Mouse (Mus musculus) intestine, embryonic 14.5 days (tissue): ENCODE results near the gene Pink1. TPM values are rescaled to one million over a fixed set of nuclear protein-coding genes. Genes with fewer than 3 reads are reported as not detected.

ENCODE experiments used
- ATAC-seq: fragments of 200-750 bp; cut with Nextera tagmentation; replicated peaks from 2 replicates; pipeline ENCODE4 v1.8.0; 2017; ENCODE audit warnings: low read depth, moderate number of reproducible peaks, moderate TSS enrichment, moderate library complexity; ENCODE audit not compliant: low FRiP score, low TSS enrichment
- DNase-seq: peaks from one replicate; pipeline ENCODE4 v3.0.0-alpha.2; 2018; ENCODE audit warnings: low spot score
- H3K27ac ChIP-seq: fragments of 300-500 bp; sonication (generic); 2 replicates; pipeline ENCODE4 v1.5.1; 2014; ENCODE audit warnings: low read depth, mild to moderate bottlenecking, control low read depth
- H3K27me3 ChIP-seq: fragments of 300-500 bp; sonication (generic); replicated peaks from 2 replicates; pipeline ENCODE4 v1.6.1; 2014; ENCODE audit warnings: low read length, control low read depth; ENCODE audit not compliant: control insufficient read depth, insufficient read depth
- H3K36me3 ChIP-seq: fragments of 300-500 bp; sonication (generic); 2 replicates; pipeline ENCODE4 v1.6.1; 2014; ENCODE audit warnings: low read length, control low read depth; ENCODE audit not compliant: control insufficient read depth, insufficient read depth
- H3K4me1 ChIP-seq: fragments of 300-500 bp; sonication (generic); replicated peaks from 2 replicates; pipeline ENCODE4 v1.6.1; 2014; ENCODE audit warnings: low read length, control low read depth, mixed read lengths; ENCODE audit not compliant: control insufficient read depth, insufficient read depth
- H3K4me2 ChIP-seq: fragments of 300-500 bp; sonication (generic); 2 replicates; pipeline ENCODE4 v1.6.1; 2014; ENCODE audit warnings: low read length
- H3K4me3 ChIP-seq: fragments of 300-500 bp; sonication (generic); 2 replicates; pipeline ENCODE4 v1.5.1; 2014; ENCODE audit warnings: low read depth, low read length, control low read depth, mixed read lengths
- H3K9ac ChIP-seq: fragments of 300-500 bp; sonication (generic); 2 replicates; pipeline ENCODE4 v1.6.1; 2014; ENCODE audit warnings: mild to moderate bottlenecking, low read length
- H3K9me3 ChIP-seq: fragments of 300-500 bp; sonication (generic); 2 replicates; pipeline ENCODE4 v1.6.1; 2016; ENCODE audit warnings: low read length, control low read depth; ENCODE audit not compliant: control insufficient read depth
- WGBS: fragments of 180-500 bp; shearing (Covaris S2); extraction: QIAGEN DNeasy Blood & Tissue Kit; methylation state at CpG from one replicate; pipeline ENCODE4 v1.1.7; 2014; 5-methylcytosine and 5-hydroxymethylcytosine counted together
- polyA plus RNA-seq: library from polyadenylated mRNA; unstranded; fragments of >200 nt; fragmentation: Nextera tagmentation; extraction: Ambion mirVana; gene quantifications from 2 replicates; pipeline ENCODE4 v1.2.1, GENCODE M21; 2014

Pink1 gene
- polyA plus RNA-seq, 1 experiment from 2014 or later = 20.5 TPM

DNA sequence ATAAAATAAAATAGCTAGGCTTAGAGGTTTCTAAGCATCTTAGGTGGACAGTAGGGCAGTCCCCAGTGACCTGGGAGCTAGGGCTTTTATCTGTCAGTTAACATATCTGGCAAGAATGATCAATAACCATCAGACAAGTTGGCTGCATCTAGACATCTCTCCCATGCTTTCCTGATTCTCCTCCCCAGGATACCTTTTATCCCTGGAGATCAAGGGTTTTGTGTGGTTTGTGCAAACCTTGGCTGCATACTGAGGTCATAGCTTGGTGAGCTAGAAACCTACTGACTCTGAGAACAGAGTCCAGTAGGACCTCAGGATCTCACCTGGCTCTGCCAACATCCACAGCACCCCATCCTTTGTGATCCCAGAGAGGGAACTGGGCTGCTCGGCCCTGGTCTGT is 21.2 kb upstream of the Pink1 start:
- 77% methylated on average over 1 of the region's 1 CpGs for WGBS
- Histone ChIP-seq H3K9me3 (no peaks in the 10 kb centered on the region), H3K27ac (no peak overlapping the region), H3K4me1 (peaks cover 2% of the 10 kb centered on the region; the same call in 1 of the 2 replicates), H3K36me3 (no peaks in the 10 kb centered on the region), H3K9ac (no peak overlapping the region), H3K4me2 (no peak overlapping the region), H3K4me3 (no peak overlapping the region), H3K27me3 (no peaks in the 10 kb centered on the region)
- DNase-seq (no peak), ATAC-seq (no peak)

DNA sequence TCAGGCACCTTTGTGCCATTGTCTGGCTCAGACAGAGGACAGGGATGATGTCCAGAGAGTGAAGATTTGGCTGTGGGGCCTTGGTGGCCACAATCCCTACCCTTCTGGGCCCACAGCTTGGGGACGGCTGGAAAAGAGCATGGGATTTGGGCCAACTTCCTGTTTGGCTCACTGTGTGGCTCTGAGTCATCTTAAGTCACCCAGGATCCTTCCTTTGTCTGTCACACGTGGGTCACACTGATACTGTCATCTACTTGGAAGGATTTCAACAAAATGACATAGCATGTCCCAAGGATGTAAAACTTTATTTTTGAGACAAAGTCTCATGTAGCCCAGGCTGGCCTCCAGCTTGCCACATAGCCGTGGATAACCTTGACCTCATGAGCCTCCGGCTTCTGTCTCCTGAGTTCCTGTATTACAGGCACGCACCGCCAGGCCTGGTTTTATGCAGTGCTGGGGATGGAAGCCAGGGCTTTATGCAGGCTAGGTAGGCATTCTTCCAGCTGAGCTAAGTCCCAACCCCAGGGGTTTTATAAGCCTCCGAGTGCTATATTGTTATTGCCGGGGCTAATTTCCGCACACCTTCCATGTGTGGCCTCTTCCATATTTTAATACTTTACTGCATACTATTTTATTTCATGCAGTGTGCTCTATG is 18.9 kb upstream of the Pink1 start:
- no peaks in the 10 kb centered on the region for H3K27me3 ChIP-seq
- WGBS = 81% methylated on average over 9 of the region's 9 CpGs

DNA sequence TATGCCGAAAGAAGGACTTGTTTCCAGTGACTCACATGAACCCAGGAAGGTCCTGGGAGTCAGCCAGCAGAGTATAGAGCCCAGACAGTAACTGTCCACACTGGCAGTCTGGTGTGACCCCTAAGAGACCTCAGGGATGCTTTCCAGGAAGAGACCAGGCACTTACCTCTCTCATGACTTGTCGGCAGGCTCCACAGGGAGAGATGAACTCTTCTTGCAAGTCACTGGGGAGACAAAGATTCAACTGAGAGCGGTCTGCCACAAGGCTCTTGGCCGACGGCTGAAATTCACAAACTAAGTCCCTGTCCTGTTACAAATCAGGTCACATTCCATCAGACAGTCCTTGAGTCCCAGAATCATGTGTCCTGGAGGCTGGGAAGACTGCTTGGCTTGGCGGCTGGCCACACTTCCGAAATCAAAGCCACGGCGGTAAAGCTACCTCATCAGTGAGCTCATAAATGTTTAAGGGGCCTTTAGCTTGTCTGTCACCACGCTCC is 17.3 kb upstream of the Pink1 start:
- Histone ChIP-seq H3K9ac (no peak overlapping the region), H3K4me1 (peaks cover 2% of the 10 kb centered on the region; the same call in 1 of the 2 replicates), H3K4me3 (no peak overlapping the region), H3K9me3 (no peaks in the 10 kb centered on the region), H3K27ac (peak overlapping the region; percentile 47; the same call in 1 of the 2 replicates), H3K36me3 (no peaks in the 10 kb centered on the region), H3K4me2 (no peak overlapping the region), H3K27me3 (no peaks in the 10 kb centered on the region)
- 70% methylated on average over 10 of the region's 10 CpGs for WGBS
- DNase-seq = no peak
- ATAC-seq = no peak

More for the DNA sequence above, 18.9 kb upstream of the Pink1 start:
- Histone ChIP-seq H3K9me3 (no peaks in the 10 kb centered on the region), H3K36me3 (no peaks in the 10 kb centered on the region), H3K4me1 (peaks cover 2% of the 10 kb centered on the region; the same call in 1 of the 2 replicates), H3K27ac (no peak overlapping the region), H3K4me3 (no peak overlapping the region), H3K4me2 (no peak overlapping the region), H3K9ac (no peak overlapping the region)
- no peak for DNase-seq
- ATAC-seq = no peak

DNA sequence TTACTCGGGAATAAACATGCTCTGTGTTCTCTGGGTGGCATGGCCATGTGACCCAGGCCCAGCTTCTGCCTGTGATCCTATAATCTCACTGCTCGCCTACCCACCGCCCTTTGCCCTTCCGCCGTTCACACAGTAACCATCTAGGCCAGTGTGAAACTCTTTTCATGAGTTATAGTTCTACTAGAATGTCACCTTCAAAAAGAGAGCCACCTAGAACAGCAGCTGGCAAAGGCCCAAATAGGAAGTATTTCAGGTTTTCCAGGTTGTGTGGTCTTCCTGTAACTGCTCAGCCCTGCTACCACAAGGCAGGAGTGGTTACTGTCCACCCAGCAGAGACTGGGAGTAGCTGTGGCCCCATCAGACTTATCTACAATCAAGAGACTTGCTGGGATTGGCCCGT is 16.7 kb upstream of the Pink1 start:
- Histone ChIP-seq H3K9me3 (no peaks in the 10 kb centered on the region), H3K27ac (peak overlapping the region; percentile 47), H3K9ac (no peak overlapping the region), H3K4me2 (no peak overlapping the region), H3K4me3 (no peak overlapping the region), H3K4me1 (peaks cover 2% of the 10 kb centered on the region; the same call in 1 of the 2 replicates), H3K27me3 (no peaks in the 10 kb centered on the region), H3K36me3 (no peaks in the 10 kb centered on the region)
- peak; percentile 48; the same call in 1 of the 2 replicates for ATAC-seq
- DNase-seq = no peak
- 63% methylated on average over 6 of the region's 6 CpGs for WGBS

DNA sequence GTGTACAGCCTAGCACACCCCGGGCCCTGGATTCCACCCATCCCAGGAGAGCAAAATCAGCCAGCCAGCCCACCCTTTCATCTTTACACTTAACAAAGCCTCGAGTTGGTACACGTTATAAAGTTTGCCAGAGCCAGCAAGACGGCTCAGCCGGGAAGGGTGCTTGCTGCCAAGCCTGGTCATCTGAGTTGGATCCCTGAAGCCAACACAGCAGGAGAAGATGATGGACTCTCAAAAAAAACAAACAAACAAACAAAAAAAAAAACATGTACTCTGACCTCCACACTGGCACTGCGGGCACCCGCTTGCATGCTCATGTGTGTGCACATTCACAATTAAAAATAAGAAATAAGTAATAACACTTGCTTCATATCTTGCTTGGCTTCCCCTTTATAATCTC is 15.9 kb upstream of the Pink1 start:
- WGBS = 78% methylated on average over 7 of the region's 7 CpGs
- no peak overlapping the region for H3K4me3 ChIP-seq
- no peak overlapping the region for H3K4me2 ChIP-seq
- DNase-seq (no peak), ATAC-seq (no peak)
- H3K4me1 ChIP-seq = peaks cover 2% of the 10 kb centered on the region; the same call in 1 of the 2 replicates
- no peaks in the 10 kb centered on the region for H3K9me3 ChIP-seq
- H3K36me3 ChIP-seq = no peaks in the 10 kb centered on the region
- no peak overlapping the region for H3K9ac ChIP-seq
- no peaks in the 10 kb centered on the region for H3K27me3 ChIP-seq
- no peak overlapping the region for H3K27ac ChIP-seq

DNA sequence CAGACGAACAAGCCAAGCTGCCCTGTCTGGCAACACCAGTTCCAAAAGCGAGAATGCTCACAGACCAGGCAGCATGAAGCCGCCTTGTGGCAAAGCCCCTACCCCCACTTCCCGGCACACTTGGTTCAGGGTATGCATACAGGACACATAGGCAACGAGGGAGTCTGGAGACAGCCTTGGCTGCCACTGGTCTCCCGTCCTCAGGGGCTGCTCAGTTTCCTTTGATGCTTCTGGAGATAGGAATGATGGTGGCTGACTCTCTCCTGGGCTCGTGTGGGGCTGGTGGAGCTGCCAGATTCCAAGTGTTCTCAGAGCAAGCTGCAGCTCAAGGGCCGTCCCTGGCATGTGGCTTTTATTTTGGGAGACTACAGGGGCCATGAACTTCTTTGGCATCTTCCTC is 15.3 kb upstream of the Pink1 start:
- ATAC-seq = no peak
- DNase-seq = no peak
- no peak overlapping the region for H3K27ac ChIP-seq
- H3K9ac ChIP-seq = no peak overlapping the region
- no peaks in the 10 kb centered on the region for H3K36me3 ChIP-seq
- no peak overlapping the region for H3K4me3 ChIP-seq
- no peak overlapping the region for H3K4me2 ChIP-seq
- no peaks in the 10 kb centered on the region for H3K27me3 ChIP-seq
- no peaks in the 10 kb centered on the region for H3K9me3 ChIP-seq
- peaks cover 2% of the 10 kb centered on the region; the same call in 1 of the 2 replicates for H3K4me1 ChIP-seq
- WGBS = 64% methylated on average over 8 of the region's 8 CpGs

DNA sequence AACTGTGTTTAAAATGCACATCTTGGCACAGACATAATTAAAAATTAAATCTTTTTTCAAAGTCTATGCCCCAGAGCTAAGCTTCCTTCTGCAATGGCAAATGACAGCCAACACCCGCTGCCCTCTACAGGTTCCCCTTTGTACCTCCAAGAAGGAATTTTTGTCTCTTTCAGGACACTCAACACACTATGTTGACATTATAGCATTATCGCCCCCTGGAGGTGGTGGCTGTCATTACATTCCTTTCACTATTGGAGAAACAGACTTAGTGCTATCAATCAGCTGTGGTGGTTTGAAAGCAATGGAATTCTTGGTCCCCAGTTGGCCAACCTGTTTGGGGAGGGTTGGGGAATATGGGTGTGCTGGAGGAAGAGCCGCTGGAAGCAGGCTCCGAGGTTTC is 13.9 kb upstream of the Pink1 start:
- Histone ChIP-seq H3K4me3 (no peak overlapping the region), H3K4me1 (peaks cover 2% of the 10 kb centered on the region; the same call in 1 of the 2 replicates), H3K9me3 (no peaks in the 10 kb centered on the region), H3K36me3 (no peaks in the 10 kb centered on the region), H3K27me3 (no peaks in the 10 kb centered on the region), H3K27ac (no peak overlapping the region), H3K4me2 (no peak overlapping the region), H3K9ac (no peak overlapping the region)
- WGBS = 40% methylated on average over 4 of the region's 4 CpGs
- no peak for DNase-seq
- ATAC-seq = no peak

DNA sequence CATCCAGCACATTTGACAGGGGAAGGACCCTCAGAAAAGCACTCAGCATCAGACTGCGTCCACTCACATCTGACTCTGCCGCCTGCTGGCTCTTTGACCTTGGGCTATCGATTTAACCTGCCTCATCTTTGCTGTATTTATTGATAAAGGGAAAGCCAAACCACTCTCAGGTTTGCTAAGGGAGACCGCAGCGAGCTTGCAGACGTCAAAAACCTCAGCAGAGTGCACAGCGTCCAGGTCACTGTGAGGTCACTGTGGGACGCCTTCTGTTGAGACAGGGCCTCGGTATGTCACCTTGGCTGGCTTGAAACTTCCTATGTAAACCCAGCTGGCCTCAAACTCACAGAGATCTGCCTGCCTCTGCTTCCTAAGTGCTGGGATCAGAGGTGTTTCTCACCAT is 11.2 kb upstream of the Pink1 start:
- H3K9ac ChIP-seq = no peak overlapping the region
- no peak overlapping the region for H3K27ac ChIP-seq
- no peak for DNase-seq
- no peak for ATAC-seq
- H3K9me3 ChIP-seq = no peaks in the 10 kb centered on the region
- no peaks in the 10 kb centered on the region for H3K4me1 ChIP-seq
- no peak overlapping the region for H3K4me3 ChIP-seq
- 64% methylated on average over 9 of the region's 9 CpGs for WGBS
- no peak overlapping the region for H3K4me2 ChIP-seq
- no peaks in the 10 kb centered on the region for H3K27me3 ChIP-seq
- no peaks in the 10 kb centered on the region for H3K36me3 ChIP-seq

DNA sequence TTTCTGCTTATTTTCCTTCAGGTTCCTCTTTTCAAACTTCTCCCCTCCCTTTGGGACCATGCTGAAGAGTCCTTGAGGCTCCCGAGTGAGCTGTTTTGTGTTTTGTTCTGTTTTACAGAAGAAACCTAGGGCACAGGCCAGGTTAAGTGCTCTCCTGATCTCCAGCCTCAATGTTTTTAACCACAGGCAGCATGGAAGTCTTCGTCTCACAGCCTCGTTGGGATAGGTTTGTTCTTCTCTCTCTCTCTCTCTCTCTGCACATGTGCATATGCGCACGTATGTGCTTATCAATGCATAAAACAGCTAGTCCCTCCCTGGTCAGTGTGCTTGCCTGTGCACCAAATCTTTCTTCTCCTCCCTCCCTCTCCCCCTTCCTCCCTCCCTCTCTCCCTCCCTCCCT is 10.8 kb upstream of the Pink1 start:
- DNase-seq = no peak
- no peaks in the 10 kb centered on the region for H3K9me3 ChIP-seq
- no peak overlapping the region for H3K27ac ChIP-seq
- no peak overlapping the region for H3K4me2 ChIP-seq
- H3K4me3 ChIP-seq = no peak overlapping the region
- no peak overlapping the region for H3K9ac ChIP-seq
- H3K4me1 ChIP-seq = no peaks in the 10 kb centered on the region
- H3K27me3 ChIP-seq = no peaks in the 10 kb centered on the region
- WGBS = 68% methylated on average over 5 of the region's 5 CpGs
- H3K36me3 ChIP-seq = no peaks in the 10 kb centered on the region
- ATAC-seq = no peak
